Mouse (Mus musculus): ENCODE measurements at regions not wholly inside any gene's neighbourhood (a gene's known extent, or its start where the extent isn't known, plus 50 kb on each side); places are given as distances from the start of the nearest gene placed in this dataset.

DNA sequence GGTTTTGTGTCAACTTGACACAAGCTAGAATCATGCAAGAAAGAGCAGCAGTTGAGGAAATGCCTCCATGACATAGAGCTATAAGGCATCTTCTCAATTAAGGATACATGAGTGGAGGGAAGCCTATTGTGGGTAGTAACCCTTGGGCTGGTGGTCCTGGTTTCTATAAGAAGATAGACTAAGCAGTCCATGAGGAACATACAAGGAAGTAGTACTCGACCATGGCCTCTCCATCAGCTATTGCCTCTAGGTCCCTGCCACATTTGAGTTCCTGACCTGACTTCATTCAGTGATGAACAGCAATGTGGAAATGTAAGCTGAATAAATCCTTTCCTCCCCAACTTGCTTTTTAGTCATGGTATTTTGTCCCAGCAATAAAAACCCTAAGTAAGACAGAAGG lies 51.2 kb upstream of the Hsf2 start:
- H3K9me3 ChIP-seq (ENCODE audit: control insufficient read depth, low read length), result 0 out of 2 replicates have a peak, but pooled peaks cover 6% of the 10 kb centered on the region
- no peak overlapping the region for H3K4me3 ChIP-seq (ENCODE audit: control insufficient read depth in 1 of 2, insufficient read depth in 1 of 2, low read depth in 1 of 2, low read length in 2 of 2)
- H3K9ac ChIP-seq (ENCODE audit: low read length), result no peak overlapping the region
- H3K4me1 ChIP-seq (ENCODE audit: control insufficient read depth in 2 of 2, insufficient read depth in 2 of 2, low read length in 2 of 2), result no peaks in the 10 kb centered on the region
- ATAC-seq (ENCODE audit: insufficient number of reproducible peaks, insufficient read depth, low FRiP score, low read depth), result 0 out of 2 replicates have a peak, but pooled peaks have one; percentile 39
- no peak overlapping the region for H3K27ac ChIP-seq (replicated peaks in 1 of 2; ENCODE audit: control insufficient read depth in 1 of 2, insufficient read depth in 1 of 2, low read depth in 2 of 2, low read length in 2 of 2)
- WGBS, result 44% methylated on average over 1 of the region's 1 CpGs
- H3K36me3 ChIP-seq (ENCODE audit: control insufficient read depth, insufficient read depth, low read length), result no peaks in the 10 kb centered on the region
- H3K27me3 ChIP-seq (ENCODE audit: control insufficient read depth, insufficient read depth, low read length), result no peaks in the 10 kb centered on the region
- H3K4me2 ChIP-seq (ENCODE audit: low read length), result no peak overlapping the region
